Mouse (Mus musculus) spleen, adult 2 months (tissue): ENCODE results near the gene Wnt3a. TPM values are rescaled to one million over a fixed set of nuclear protein-coding genes. Genes with fewer than 3 reads are reported as not detected.

Experiments
- DNase-seq, 2 experiments: peaks; one replicate each; pipeline versions ENCODE4 v3.0.0 to v3.0.0-alpha.2; 2012 to 2021; ENCODE audit warnings: low spot score in 2 of 2, low read depth in 1 of 2
- H3K27ac ChIP-seq: fragments of 200-500 bp; 2 replicates; pipeline ENCODE4 v1.5.1; 2012; ENCODE audit warnings: low read length, inconsistent platforms; ENCODE audit not compliant: insufficient read depth
- H3K27me3 ChIP-seq: fragments of 200-500 bp; 2 replicates; pipeline ENCODE4 v1.6.1; 2012; ENCODE audit warnings: mild to moderate bottlenecking, moderate library complexity, low read length, inconsistent platforms; ENCODE audit not compliant: control insufficient read depth, insufficient read depth
- H3K36me3 ChIP-seq: fragments of 200-500 bp; 2 replicates; pipeline ENCODE4 v1.6.1; 2012; ENCODE audit warnings: mild to moderate bottlenecking, low read length, inconsistent platforms; ENCODE audit not compliant: control insufficient read depth, insufficient read depth
- H3K4me1 ChIP-seq: fragments of 200-500 bp; 2 replicates; pipeline ENCODE4 v1.6.1; 2011; ENCODE audit warnings: inconsistent platforms; ENCODE audit not compliant: control insufficient read depth, insufficient read depth, insufficient read length
- H3K4me3 ChIP-seq: fragments of 200-500 bp; 2 replicates; pipeline ENCODE4 v1.5.1; 2011; ENCODE audit warnings: mild to moderate bottlenecking, inconsistent platforms; ENCODE audit not compliant: insufficient read depth, insufficient read length; ENCODE audit errors: extremely low read depth
- CTCF ChIP-seq: fragments of 200-500 bp; IDR thresholded peaks from 2 replicates; pipeline ENCODE4 v1.5.1; 2011; ENCODE audit warnings: mild to moderate bottlenecking, inconsistent platforms; ENCODE audit not compliant: insufficient read depth, insufficient read length, insufficient replicate concordance; ENCODE audit errors: extremely low read depth
- POLR2A ChIP-seq: fragments of 200-500 bp; IDR thresholded peaks from 2 replicates; pipeline ENCODE4 v1.6.1; 2011; ENCODE audit warnings: low read depth, low read length, inconsistent platforms
- WGBS: fragments of 180-500 bp; shearing (Covaris S2); methylation state at CpG from one replicate; pipeline ENCODE4 v1.1.7; 2018; 5-methylcytosine and 5-hydroxymethylcytosine counted together
- polyA plus RNA-seq: library from polyadenylated mRNA; depleted of rRNA; stranded (reverse); fragments of >200 nt; gene quantifications from 2 replicates; pipeline ENCODE4 v1.2.3, GENCODE M21; 2012

The Wnt3a gene
- polyA plus RNA-seq, 1 experiment, result not detected

DNA sequence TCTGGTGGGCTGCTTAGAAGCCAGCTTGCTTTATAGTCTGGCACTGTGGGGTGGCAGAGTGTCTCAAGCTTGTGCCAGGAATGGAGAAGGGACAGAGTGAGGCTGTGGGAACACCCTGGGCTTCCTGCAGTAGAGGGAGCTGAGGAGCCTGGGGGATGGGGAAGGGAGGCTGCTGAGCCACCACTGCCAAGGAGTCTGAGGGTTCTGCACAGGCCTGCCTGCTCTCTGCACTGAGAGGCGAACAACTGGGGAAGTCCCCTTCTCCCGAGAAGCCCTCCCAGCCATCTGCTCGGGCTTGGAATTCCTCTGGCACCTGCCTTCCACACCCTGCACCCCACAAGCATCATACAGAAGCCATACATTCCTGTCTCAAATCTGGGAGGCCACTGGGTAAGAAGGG lies 48.7 kb downstream of the Wnt3a start:
- H3K36me3 ChIP-seq, result no peaks in the 10 kb centered on the region
- no peaks in the 10 kb centered on the region for H3K27me3 ChIP-seq
- TF ChIP-seq CTCF (no peak), POLR2A (no peak)
- 35% methylated on average over 3 of the region's 3 CpGs for WGBS
- no peak overlapping the region for H3K4me3 ChIP-seq
- no peak overlapping the region for H3K27ac ChIP-seq
- DNase-seq, result no peak
- H3K4me1 ChIP-seq, result no peaks in the 10 kb centered on the region

DNA sequence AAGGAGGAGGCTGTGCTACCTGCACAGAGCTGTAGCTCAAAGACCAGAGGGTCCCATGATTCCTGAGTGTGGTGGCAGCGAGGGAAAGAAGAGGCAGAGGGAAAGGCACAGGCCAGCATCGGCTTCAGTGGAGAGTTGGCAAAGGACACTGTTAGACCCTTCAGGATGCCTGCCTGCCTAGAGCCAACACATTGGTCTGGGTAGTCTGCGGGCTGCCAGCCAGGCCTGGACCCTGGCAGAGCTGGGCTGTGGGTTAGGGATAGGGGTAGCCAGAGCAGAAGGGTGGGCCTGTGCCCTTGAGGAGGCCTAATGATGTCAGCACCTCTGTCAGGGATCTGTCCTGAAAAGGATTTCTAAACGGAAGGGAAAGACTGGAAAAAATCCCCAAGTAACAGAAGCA lies 50.8 kb downstream of the Wnt3a start:
- Histone ChIP-seq H3K36me3 (no peaks in the 10 kb centered on the region), H3K4me3 (no peak overlapping the region), H3K27ac (no peak overlapping the region), H3K4me1 (no peaks in the 10 kb centered on the region), H3K27me3 (no peaks in the 10 kb centered on the region)
- DNase-seq, result no peak
- WGBS, result 83% methylated on average over 4 of the region's 4 CpGs
- TF ChIP-seq POLR2A (no peak), CTCF (no peak)

DNA sequence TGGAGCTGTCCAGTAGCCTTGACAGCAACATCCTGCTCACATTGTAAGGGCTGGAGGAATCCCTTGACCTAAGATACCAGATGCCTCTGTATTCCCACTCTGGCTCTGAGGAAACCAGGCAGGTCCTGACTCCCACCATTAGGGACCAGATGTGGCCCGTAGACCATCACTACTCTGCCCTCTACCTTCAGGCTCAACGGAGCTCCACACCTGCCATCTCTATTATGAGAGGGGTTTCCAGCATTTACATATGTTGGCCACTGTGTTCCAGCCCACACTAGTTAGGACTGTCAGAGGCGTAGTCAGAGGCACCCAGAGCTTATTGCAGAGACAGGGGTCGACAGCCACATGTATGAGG lies 51.1 kb downstream of the Wnt3a start:
- TF ChIP-seq CTCF, result no peak
- TF ChIP-seq POLR2A, result no peak
- H3K4me3 ChIP-seq, result no peak overlapping the region
- no peak for DNase-seq
- H3K36me3 ChIP-seq, result no peaks in the 10 kb centered on the region
- no peaks in the 10 kb centered on the region for H3K4me1 ChIP-seq
- no peaks in the 10 kb centered on the region for H3K27me3 ChIP-seq
- no peak overlapping the region for H3K27ac ChIP-seq
- 66% methylated on average over 4 of the region's 4 CpGs for WGBS

DNA sequence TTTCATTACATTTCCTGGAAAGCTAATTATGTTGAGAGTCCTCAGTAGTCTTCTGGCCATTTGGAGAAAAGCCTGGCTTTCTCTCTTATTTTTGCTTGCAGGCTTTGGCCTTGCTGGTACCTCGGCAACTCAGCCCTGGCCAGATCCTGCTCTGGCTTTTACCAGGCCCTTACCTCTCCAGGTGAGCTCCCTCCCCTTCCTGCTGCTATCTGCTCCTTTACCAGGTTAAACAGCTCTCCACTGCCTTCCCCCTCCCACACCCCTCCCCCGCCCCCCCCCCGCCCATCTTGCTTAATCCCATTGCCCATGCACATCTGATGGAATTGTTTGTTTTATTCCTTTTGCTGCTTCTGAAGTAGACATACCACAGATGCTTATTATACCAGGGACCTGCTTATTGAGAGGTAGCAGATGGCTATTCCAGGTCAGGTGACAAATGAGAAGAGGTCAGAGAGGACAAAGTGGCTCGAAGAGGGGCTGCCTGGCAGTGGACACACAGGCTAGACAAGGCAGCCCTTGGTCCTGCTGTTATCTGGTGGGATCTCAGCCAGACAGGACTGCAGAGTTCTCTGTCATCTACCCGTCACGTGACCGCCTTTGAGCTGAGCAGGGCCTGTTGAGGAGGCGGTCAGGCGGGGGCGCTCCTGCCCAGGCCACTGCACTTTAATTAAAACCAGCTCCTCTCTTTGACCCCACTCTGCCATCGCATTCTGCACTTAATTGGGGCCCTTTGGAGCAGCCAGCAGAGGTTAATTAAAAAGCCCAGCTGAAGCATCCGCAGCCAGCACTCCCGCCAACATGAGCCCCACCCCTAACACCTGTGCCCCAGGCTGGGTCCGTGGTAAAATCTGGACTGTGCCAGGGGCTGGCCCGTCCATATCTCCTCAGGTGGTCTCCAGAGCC lies 51.8 kb downstream of the Wnt3a start:
- no peak overlapping the region for H3K4me3 ChIP-seq
- H3K36me3 ChIP-seq, result no peaks in the 10 kb centered on the region
- H3K27ac ChIP-seq, result no peak overlapping the region
- no peaks in the 10 kb centered on the region for H3K4me1 ChIP-seq
- 16% methylated on average over 15 of the region's 15 CpGs for WGBS
- peak in 1 of 2 experiments; percentile 60 for DNase-seq
- TF ChIP-seq POLR2A (no peak), CTCF (no peak)
- no peaks in the 10 kb centered on the region for H3K27me3 ChIP-seq

DNA sequence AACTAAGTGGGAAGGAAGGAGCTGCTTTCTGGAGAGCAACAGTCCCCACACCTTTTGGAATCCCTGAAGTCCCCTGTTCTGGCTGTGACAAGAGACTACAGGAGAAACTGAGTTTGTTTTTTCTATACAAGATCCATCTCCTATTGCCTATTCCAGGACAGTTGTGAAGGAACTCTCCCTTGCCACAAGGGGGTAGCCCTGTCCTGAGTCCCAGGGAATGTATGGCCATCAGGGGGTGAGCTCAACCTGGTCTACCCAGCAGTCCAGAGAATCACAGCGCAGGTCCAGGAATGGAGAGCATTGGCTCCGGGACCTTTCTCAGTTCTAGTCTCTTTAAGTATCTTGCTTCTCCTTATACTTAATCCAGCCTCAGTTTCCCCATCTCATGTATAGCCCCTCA lies 57.8 kb downstream of the Wnt3a start:
- Histone ChIP-seq H3K4me1 (peaks cover 3% of the 10 kb centered on the region; the same call in 1 of the 2 replicates), H3K27me3 (no peaks in the 10 kb centered on the region), H3K36me3 (no peaks in the 10 kb centered on the region), H3K27ac (no peak overlapping the region), H3K4me3 (no peak overlapping the region)
- no peak for DNase-seq
- TF ChIP-seq POLR2A (no peak), CTCF (no peak)
- 87% methylated on average over 2 of the region's 2 CpGs for WGBS

DNA sequence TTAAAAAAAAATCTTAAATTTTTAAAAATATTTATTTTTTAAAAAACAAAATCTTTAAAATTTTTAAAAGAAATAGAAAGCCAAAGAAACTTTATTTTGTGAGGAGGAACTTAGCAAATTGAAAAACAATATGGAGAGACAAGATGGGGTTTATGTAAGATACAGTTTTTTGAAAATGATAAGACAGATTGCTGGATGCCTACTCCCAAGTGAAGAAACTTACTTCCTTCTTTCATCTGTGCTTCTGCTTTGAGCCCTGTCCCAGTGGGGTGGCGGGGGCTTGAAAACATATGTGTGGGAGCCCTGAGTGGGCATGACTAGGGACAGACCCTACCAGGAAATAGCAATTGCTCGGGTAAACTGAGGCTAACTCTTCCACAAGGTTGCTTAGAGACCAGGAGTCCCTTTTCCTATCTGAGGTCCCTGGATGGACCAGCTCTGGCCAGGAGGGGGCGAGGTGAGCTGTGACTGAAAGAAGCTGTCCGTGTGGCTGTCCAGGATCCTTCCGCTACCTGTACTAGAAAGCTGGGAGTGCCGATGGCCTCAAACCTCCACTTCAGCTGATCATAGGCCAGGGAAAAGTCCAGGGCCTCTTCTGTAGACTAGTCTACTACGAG lies 60.3 kb downstream of the Wnt3a start:
- 16% methylated on average over 7 of the region's 7 CpGs for WGBS
- Histone ChIP-seq H3K4me1 (peaks cover 8% of the 10 kb centered on the region; the same call in 1 of the 2 replicates), H3K36me3 (no peaks in the 10 kb centered on the region), H3K27ac (no peak overlapping the region), H3K27me3 (no peaks in the 10 kb centered on the region), H3K4me3 (no peak overlapping the region)
- TF ChIP-seq POLR2A, result no peak
- peak; percentile 71 for TF ChIP-seq CTCF
- peak in 1 of 2 experiments; percentile 63 for DNase-seq

DNA sequence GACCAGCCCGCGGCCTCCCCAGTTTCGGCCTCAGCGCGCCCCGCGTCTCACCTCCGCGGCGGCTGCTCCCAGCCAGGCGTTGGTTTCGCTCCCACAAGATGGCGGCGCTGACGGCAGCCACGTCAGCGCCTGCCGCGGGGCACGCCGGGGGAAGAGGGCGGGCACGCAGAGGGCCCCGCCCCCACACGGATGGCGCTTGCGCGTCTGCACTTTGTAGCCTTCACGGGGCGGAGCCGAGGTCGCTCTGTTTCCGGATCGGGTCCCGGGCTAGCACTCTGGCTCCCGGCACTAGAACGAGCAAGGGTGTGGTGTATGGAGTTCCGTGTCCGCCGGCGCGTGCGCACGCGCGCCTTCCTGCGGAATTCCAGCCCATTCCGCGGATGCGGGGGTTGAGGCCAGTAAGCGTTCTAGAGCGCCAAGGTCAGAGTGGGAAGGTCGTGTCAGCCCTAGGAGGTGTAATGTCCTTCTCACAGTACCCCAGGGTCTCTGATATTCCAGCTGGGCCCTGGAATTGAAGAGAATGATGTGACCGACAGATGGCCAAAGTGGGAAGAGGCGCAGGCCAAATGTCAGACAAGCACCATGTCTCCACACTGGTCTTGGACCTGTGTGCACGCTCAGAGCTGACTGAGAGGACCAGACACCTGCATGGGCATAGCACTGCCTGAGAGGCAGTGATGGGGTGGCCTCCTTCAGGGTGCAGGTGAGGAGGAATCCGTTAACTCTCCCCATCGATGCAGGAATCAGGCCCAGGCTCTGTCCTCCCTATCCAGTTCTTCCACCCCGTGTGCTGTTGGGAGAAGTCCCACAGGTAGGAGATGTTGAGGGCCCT lies 62.2 kb downstream of the Wnt3a start, which contains the start of gene Arf1:
Gene Arf1, minus strand, starts transcription at position 149 of the 832 bp plus-strand sequence.
- Histone ChIP-seq H3K27ac (peak within 1 kb of the TSS; percentile 95), H3K36me3 (no peaks in the 10 kb centered on the region), H3K27me3 (no peaks in the 10 kb centered on the region), H3K4me1 (peaks cover 13% of the 10 kb centered on the region; the same call in 1 of the 2 replicates), H3K4me3 (peak within 1 kb of the TSS; percentile 80)
- TF ChIP-seq CTCF (no peak), POLR2A (peak; percentile 89)
- 6% methylated on average over 55 of the region's 59 CpGs for WGBS
- DNase-seq, result peak; percentile 85 to 94
